Mouse (Mus musculus) embryo, embryonic 11 days (tissue): ENCODE measurements around the gene Tti1.

Experiments used
- DNase-seq: peaks from one replicate; pipeline ENCODE4 v3.0.0-alpha.2; 2015

Gene Tti1

GRCm38 (mm10) chr2:158037571-158037970 is 9.3 kb upstream of the Tti1 start:
- DNase-seq = no peak

- DNase-seq = no peak
These were observed 8.7 kb upstream of the Tti1 start for GRCm38 (mm10) chr2:158036953-158037352.

- DNase-seq = no peak
These were observed 8.2 kb upstream of the Tti1 start for GRCm38 (mm10) chr2:158036408-158036807.

GRCm38 (mm10) chr2:158035813-158036212 is 7.6 kb upstream of the Tti1 start:
- no peak for DNase-seq

GRCm38 (mm10) chr2:158030007-158030406 is 1.8 kb upstream of the Tti1 start:
- no peak for DNase-seq

- DNase-seq = no peak
These were observed 329 bp downstream of the Tti1 start for GRCm38 (mm10) chr2:158027855-158028353.

- DNase-seq = no peak
These were observed 10.9 kb downstream of the Tti1 start for GRCm38 (mm10) chr2:158017330-158017729.

GRCm38 (mm10) chr2:158012608-158013007 is 15.6 kb downstream of the Tti1 start:
- no peak for DNase-seq

- no peak for DNase-seq
These were observed 18.9 kb downstream of the Tti1 start for GRCm38 (mm10) chr2:158009373-158009772.

- no peak for DNase-seq
These were observed 22.6 kb downstream of the Tti1 start for GRCm38 (mm10) chr2:158005641-158006040.

GRCm38 (mm10) chr2:158004620-158005019 is 23.6 kb downstream of the Tti1 start:
- no peak for DNase-seq

- no peak for DNase-seq
These were observed 29.4 kb downstream of the Tti1 start for GRCm38 (mm10) chr2:157998817-157999216.

- DNase-seq = no peak
These were observed 35.7 kb downstream of the Tti1 start for GRCm38 (mm10) chr2:157992501-157992900.

- no peak for DNase-seq
These were observed 37.2 kb downstream of the Tti1 start for GRCm38 (mm10) chr2:157991026-157991425.

- DNase-seq = peak; percentile 39
These were observed 38.3 kb downstream of the Tti1 start for GRCm38 (mm10) chr2:157989946-157990345.

- no peak for DNase-seq
These were observed 39.6 kb downstream of the Tti1 start for GRCm38 (mm10) chr2:157988416-157989190.

- no peak for DNase-seq
These were observed 42.0 kb downstream of the Tti1 start for GRCm38 (mm10) chr2:157986235-157986634.

- no peak for DNase-seq
These were observed 42.6 kb downstream of the Tti1 start for GRCm38 (mm10) chr2:157985611-157986010.

GRCm38 (mm10) chr2:157983276-157983675 is 45.0 kb downstream of the Tti1 start:
- DNase-seq = no peak

- no peak for DNase-seq
These were observed 45.5 kb downstream of the Tti1 start for GRCm38 (mm10) chr2:157982727-157983126.

GRCm38 (mm10) chr2:157979241-157979640 is 49.0 kb downstream of the Tti1 start:
- DNase-seq = no peak

GRCm38 (mm10) chr2:157975595-157975994 is 52.6 kb downstream of the Tti1 start:
- DNase-seq = peak; percentile 53

- peak; percentile 50 for DNase-seq
These were observed 53.4 kb downstream of the Tti1 start for GRCm38 (mm10) chr2:157974604-157975501.

GRCm38 (mm10) chr2:157970669-157971068 is 57.6 kb downstream of the Tti1 start:
- DNase-seq = peak; percentile 86
